Mouse (Mus musculus): ENCODE measurements around the gene Zfp423.

Zfp423 gene

DNA sequence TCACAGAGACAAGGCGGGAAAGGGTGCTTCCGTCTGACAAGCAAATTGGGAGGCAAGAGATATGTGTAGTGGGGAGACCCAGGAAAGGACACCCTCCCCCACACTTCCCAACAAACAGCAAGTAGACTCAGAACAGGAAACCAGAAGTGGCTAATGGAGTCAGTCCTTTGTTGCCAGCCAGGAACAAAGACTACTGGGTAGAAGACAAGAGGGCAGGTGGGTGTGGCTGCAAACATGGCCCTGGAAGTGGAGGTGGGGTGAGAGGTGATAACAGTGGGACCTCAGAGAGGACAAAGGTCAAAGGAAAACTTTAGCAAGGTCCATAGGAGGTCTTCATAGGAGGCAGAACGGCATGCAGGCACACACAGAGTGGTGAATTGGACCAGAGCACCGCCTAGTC is 265.7 kb downstream of the Zfp423 start:
- no peak for DNase-seq (ENCODE audit: low spot score)

DNA sequence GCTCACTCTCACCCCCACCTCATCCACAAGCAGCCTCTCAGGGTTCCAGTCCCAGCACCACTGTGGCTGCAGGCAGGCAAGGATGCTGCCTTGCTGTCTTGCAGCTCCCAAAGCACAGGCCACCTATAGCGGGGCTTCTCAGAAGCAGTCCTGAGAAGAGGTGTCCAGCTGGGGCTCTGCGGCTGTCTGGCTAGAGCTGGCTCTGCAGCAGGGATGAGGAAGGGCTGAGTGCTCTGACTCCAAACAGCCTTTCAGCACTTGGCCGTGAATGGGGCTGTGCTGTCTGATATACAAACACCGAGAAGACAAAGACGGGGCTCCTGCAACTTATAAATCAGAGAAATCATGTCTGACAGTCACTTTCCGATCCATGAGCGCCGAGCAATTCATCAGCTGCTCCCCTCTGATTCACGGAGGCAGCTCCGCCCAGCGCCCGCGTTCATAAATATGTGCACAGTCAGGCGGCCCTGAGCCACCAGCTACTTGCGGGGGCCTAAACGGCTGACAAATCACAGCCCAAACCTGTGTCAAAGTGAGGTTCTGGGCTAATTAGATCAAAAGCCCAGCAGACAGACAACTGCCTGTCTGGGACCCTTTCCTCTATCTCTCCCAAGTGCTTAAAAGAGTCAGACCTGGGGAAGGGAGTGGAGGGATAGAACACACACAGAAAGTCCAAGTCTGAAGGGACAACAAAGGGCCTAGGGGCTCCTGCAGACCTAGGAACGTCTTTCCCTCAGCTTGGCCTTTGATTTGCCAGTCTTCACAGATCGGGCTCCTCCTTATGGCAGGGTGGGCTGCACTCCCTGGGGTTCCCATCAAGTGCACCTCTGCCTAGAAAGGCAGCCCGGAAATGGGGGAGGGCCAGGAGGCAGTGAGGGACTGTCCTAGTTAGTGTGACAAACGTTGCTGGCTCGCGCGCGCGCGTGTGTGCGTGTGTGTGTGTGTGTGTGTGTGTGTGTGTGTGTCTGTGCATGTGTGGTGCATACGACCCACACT is 269.0 kb downstream of the Zfp423 start:
- no peak for DNase-seq (ENCODE audit: low spot score)

DNA sequence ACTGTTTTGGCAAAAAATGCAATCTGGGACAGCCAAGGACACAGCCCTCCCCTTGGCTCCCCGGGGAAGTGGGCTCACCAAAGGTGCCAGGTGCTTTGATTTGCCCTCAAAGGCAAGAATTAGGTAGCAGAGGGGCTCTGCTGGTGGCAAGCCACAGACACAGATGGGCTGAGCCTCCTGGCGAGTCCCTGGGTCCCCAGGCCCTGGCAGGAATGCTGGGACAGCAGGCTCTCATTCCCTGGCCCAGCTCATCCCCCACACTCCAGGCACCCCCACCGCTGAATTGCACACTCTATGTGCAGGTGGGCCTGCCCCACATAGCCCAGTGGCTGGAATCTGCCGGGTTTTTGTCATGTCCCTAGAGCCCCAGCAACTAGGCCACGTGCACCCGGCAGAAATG is 270.2 kb downstream of the Zfp423 start:
- DNase-seq (ENCODE audit: low spot score) = no peak

DNA sequence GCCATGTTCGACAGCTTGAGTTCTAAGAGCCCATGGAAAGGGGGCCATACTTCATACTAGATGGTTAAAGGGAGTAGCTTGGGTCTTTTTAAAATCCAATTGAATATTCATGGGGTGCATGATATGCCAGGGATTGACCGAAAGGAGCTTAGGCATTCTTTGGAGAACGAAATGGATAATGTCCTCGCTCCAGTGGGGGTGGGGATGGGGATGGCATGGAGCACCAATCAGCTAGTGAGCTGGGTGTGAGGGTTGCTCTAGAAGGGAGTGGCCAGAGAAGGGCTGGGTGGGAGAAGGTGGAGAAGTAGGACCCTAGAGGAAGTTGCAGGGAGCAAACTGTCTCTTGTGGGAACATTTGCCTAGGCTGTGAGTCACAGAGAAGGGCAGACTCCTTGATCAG is 271.0 kb downstream of the Zfp423 start:
- DNase-seq (ENCODE audit: low spot score) = no peak

DNA sequence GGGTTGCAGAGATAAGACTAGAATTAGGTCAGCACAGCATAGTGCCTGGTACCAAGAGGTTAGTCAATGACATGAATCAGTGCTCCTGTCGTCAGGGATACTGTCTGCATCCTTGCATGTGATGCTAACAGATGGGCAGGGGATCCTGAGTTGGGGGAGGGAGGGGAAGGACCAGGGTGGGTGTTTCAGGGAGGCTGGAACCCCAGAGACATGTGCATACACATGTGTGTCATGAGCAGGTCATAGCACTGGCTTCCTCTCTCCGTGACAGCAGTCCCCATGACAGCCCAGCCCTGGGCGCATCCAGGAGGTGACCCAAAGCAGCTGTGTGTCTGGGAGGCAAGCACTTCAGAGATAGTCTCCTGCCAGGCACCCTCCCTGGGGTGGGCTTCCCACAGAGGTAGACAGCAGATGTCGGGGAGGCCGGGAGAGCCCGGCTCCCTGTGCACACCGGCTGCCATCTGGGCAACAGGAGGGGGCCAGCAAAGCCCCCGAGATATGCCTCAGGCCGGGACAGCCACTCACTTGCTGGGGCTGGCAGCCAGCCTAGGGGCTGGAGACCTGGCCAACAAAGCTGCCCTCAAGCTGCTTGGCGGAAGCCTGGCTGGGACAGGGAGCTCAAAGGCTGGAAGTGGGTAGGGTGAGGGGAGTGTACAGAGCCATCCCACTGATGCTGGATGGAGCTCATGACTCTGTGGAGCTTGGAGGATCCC is 272.3 kb downstream of the Zfp423 start:
- no peak for DNase-seq (ENCODE audit: low spot score)

DNA sequence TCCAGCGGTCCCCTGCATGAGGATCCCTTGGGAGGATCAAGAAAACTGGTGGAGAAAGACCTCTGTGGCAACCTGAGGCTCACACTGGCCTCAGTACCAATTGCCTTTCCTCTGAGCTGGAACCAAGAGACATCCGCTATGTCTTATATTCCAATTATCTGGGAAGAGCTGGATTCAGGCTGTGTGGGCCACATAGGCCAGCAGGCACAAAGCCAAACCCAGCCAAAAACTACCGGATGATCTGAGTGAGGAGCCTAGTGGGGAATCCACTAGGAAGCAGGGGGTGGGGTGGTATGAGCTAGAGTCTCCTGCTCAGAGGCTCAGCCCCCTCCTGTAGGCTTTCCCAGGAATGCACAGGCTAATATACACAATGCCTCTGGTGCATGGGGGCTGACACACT is 273.4 kb downstream of the Zfp423 start:
- no peak for DNase-seq (ENCODE audit: low spot score)

DNA sequence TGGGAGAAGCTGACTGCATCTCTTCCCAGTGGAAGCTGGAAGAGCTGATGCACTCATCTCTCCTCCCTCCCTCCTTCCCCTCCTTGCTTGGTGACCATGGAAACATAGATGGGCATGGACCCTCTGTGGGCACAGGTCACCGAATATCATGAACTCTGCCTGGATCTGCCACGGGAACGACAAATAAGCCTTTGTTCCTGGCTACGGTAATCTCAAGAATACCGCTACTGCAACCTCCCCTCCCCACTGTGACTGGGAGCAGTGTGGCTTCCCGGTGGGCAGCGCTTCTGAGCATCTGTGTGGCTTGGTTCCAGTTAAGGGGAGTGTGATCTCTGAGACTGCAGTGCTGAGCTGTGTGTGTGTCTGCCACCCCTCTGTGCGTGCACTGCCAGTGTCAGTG is 274.0 kb downstream of the Zfp423 start:
- no peak for DNase-seq (ENCODE audit: low spot score)

DNA sequence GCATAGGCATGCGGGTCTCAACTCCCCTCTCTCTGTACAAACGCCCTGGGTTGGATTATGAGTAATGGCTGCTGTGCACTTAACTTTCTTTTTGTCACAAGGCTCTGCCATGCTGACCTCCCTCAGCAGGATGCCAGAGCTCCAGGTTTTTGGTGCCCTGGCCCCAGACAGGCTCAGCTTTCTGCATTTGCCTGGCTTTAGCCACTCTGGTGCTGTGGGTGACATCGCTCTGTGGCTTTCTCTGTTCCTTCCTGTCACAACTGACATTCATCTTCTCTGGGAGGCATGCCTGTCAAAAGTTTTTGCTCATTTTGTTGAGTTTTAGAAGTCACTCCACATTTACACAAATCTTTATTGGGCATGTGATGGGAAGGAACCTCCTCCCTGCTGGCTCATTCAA is 277.3 kb downstream of the Zfp423 start:
- no peak for DNase-seq (ENCODE audit: low spot score)

DNA sequence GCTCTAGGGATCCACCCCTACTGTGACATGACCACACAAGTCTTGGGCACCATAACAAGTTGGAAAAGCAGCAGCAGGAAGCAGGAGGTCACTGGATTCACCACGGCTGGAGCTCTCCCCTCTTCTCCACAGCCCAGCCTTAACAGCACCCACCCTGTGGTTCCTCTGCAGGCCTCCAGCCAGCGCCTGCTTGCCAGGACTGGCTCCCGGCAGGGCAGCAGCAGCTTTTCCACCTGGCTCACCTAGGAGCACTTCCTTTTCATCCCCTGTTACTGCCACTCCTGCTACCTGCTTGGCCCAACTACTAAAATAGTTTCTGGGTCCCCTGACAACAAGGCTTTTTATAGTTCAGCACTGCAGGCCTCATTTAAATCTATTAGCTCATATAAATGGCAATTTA is 279.4 kb downstream of the Zfp423 start:
- DNase-seq (ENCODE audit: low spot score) = no peak

DNA sequence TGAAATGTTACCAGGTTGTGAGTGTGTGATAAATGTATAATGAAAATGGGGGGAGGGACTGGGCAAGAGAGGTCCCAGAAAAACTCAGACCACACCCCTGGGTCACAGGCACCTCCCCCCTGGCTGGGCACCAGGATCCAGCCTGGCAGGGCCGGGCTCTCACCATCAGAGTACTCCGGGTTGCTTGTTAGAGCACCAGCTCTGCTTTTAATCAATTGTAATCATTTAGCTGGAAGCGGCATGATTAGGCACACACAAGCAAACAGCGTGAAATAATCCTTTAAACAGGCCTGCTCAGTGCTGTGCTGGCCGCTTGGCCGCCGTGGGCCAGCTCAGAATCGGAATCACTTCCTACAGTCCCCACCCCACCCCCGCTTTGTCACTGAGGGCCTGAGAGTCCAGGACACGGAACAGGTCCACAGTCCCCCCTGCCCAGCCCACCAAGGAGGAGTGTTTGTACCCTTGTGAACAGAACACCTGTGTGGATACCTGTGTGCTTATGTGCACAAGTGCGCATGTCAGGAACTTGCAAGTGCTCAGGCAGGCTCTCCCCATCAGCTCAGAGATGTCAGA is 279.9 kb downstream of the Zfp423 start:
- no peak for DNase-seq (ENCODE audit: low spot score)

DNA sequence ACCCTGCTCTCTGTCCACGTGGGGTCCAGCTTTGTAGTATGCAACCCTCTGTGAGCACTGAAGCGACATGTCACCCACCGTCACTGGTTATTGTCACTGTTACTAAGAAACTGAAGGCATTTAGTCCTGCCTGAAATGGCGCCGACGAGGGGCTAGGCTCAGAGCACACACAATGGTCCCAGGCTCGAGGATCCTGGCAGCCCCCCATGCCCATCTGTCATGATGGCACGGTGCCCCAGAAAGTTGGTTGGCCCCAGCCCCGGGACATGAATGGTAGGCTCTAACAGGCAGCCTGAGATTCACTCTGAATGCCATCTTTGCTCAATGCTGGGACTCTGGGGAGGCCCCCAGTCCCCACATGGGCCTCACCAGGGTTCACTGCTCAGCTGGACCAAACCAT is 284.0 kb downstream of the Zfp423 start:
- no peak for DNase-seq (ENCODE audit: low spot score)

DNA sequence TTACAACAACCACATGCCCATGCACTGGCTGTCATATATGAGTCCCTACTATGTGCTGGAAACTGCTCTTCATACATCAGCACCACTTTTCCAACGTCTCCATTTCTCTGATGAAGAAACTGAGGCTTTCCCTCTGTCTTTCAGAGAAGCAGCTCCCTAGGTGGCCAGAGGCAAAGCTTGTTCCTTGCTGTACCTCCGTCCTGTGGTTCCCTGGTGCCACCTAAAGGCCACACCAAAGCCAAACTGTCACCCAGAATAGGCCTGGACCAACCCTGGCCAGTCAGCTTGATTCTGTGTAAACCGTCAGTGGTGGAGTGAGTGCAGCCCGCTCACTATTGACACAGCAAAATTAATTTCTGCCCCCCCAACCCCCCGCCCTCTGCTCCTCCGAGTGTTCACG is 285.2 kb downstream of the Zfp423 start:
- DNase-seq (ENCODE audit: low spot score) = no peak

DNA sequence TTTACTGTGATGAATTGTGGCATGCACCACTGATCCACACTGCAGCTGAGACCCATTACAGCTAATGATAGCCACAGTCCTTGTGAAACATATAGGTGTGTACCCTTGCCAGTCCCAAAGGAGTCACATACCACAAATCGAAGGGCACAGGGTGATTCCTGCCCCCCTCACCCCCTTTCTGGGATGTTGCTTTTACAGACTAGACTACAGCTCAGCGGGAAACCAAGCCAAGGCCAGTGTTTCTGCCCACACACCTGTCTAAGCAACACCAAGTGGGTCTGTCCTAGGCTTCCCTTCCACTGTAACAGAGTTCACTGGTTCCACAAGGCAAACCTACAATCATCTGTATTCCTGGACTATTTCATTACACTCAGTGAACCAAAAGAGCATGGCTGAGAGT is 287.2 kb downstream of the Zfp423 start:
- DNase-seq (ENCODE audit: low spot score) = no peak

DNA sequence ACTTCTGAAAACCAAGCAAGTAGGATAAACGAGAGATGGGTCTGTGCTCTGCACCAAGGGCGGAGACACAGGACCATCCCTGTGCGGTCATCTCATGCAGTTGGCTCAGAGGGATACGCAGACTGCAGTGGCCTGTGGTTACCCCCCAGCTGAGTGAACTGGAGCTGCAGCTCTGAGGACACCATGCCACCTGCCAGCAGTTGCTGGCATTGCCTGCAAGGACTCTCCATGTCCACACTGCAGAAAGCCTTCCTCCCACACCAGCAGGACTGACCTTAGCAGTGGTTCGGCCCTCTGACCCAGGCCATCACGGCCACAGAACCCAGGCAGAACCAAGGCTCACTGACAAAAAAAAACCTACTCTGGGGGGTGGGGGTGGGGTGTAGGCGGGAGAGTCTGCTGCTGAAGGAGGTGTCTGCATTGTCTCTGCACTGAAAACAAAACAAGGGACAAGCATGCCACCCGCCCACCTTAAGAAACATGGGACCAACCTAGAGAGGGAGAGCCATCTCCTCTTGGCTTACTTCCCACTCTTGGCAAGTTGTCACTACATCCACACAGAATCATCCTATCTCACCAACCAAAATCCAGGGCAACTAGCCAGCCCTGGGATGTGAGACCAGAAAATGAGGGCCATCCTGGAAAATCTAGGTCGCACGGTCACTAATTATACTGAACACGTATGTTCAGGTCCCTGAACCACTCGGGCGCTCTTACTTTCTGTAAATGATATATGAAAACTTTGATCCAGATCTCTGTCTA is 288.0 kb downstream of the Zfp423 start:
- no peak for DNase-seq (ENCODE audit: low spot score)

DNA sequence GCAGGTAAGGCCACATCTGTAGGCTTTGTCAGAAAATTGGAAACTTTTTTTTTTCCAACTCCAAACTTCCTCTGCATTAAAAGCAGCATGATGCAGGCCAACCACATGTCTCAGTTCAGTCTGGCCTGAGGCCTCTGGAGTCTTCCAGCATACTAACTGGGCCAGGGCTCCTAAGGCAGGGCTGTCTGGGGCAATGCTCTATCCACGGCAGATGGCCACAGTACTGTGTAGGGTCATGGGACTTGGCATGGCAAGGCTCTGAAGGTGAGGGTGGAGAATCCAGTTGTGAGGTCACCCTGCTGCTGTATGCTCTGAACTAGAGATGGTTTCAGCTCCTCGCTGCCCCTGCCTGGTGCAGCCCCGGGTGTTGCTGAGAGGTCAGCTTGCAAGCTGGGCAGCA is 289.2 kb downstream of the Zfp423 start:
- no peak for DNase-seq (ENCODE audit: low spot score)

DNA sequence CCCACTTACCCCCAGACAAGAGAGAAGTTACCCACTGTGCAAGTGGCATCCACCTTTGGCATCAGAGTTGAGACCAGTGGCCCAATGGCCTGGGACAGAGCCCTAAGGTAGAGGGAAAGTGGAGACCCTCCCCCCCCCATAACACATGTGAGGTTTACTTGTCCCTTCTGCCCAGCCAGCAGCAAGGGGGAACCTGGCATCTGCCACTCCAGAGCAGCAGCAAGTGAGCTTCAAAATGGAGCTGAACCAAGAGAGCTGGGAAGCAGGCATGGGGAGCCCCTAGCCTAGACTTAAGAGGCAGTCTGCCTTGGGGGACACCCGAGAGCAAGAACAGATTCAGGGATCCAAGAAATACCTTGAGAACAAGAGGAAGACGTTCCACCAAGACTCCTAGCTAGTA is 290.7 kb downstream of the Zfp423 start:
- no peak for DNase-seq (ENCODE audit: low spot score)

DNA sequence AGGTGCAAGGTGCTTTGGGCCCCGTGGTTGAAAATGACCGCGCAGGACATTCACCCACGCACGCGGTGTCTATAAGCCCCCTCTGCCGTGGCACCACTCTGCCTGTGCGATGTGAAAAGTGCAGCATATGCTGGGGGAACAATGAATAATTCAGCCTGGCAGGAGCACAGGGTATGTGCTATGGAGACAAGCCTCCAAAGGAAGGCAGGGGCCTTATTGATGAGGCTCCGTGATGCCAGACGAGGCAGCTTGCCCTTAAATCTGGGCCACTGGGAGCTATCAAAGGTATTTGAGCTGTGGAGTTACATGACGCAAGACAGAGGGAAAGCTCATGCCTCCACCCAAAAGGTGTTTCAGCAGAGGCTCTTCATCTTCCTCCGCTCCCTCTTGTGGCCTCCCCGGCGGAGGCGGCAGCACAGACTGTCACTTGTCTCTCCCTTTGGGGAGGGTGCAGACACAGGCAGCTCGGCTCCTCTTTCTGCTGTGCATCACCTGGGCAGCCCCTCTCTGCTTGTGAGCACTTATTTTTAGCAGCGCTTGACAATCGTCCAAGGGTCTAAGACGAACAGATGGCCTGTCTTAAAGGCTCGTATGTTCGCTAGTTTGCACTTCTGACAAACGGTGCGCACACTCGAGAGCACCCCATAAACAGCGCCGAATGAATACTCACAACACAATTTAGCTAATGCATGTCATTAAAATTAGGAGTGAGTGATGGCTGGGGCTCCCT is 291.3 kb downstream of the Zfp423 start:
- no peak for DNase-seq (ENCODE audit: low spot score)

DNA sequence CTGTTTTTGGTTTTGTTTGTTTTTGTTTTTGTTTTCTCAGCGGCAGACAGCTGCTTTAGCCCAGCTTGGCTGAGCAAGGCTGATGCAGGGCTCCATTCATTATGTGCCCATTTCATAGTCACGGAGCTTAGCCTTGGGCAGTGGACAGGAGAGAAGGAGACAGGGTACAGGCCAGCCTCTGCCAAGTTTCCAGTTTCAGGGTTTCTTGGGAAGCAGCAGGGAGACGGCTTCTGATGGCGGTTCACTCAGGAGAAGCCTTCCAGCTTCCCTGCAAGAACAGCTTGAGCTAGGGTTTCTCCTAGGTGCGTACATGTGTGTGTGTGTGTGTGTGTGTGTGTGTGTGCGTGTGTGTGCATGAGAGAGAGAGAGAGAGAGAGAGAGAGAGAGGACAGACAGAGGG is 292.1 kb downstream of the Zfp423 start:
- no peak for DNase-seq (ENCODE audit: low spot score)

DNA sequence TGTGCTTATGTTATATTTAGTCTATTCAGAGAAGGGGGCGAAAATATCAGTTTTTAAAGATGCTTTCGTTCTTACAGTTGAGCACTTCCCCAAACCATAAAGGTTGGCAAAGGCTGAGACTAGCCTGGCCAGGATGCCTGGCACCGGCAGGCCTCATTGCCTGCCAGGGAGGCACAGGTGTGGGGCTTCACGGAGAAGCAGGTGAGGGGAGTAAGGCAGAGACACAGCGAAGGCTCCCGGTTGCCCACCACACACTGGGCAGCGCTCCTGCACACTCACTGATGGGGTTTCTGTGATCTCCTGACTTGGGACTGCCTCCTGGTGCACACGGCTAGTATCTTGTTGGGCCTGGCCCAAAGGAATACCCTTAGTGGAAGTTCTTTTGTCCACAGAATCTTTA is 294.1 kb downstream of the Zfp423 start:
- DNase-seq (ENCODE audit: low spot score) = no peak

DNA sequence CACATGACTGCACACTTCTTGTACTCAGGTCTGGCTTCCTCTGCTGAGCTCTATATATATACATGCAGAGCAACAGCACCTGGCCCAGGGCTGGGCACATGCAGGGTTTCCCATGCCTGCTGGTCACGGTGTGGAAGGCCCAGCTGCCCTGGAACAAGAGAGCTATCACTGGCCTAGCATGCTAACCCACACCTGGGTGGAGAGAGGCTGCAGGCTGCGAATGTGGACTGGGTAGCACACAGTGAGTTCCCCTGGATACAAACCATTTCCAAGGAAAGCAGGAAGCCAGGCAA is 295.2 kb downstream of the Zfp423 start:
- DNase-seq (ENCODE audit: low spot score) = no peak

DNA sequence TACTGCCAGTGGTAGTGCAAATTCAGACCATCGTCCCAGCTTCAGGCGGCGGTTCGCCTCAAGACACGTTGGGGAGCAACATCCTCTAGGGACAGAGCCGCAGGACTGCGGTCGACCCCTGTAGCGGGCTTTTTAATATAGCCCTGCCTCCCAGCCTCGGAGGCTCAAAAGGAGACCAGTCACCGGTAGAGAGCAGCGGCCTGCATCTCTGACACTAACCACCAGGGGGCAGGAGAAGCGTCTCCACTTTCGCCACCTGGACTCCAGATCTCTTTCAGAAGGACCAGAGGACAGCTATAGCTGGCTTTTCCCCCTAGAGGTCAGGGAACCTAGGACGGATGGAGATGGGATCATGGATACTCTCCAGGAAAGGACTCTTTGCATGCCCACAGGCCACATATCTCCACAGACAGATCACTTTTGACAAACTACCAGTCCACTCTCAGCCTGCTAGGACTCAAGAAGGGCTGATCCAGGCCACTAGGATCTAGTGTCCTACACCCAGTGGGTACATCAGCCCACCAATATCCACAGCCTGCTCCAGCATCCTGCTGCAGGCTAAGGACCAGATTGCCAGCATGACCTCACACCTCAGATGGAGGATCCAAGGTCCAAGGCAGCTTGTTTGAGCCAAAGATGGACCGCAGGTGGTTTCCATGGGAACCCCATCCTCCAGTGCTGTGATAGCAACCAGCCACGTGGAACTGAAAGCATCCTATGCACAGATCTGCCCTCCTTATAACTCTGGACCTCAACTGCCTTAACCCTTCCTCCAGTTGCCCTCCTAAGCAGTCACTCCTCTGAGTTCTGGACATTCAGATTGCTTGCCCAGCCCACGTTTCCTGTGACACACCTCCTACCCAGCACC is 295.8 kb downstream of the Zfp423 start:
- DNase-seq (ENCODE audit: low spot score) = peak; percentile 53

All from urinary bladder, postnatal 10 days (tissue).